Mouse (Mus musculus) CH12.LX (cell line): ENCODE measurements at regions not wholly inside any gene's neighbourhood (a gene's known extent, or its start where the extent isn't known, plus 50 kb on each side); places are given as distances from the start of the nearest gene placed in this dataset.

Experiments used
- CHD1 ChIP-seq: IDR thresholded peaks from 2 replicates; pipeline ENCODE4 v1.6.1; 2012; ENCODE audit warnings: low read depth, low read length, improper control_type of control experiment, inconsistent platforms
- CTCF ChIP-seq, 2 experiments: IDR thresholded peaks in 1 of 2; conservative IDR thresholded peaks in 1 of 2; 2 replicates each; pipeline ENCODE4 v1.5.1; 2011 to 2012; ENCODE audit warnings: low read depth in 2 of 2, low read length in 2 of 2, improper control_type of control experiment in 1 of 2, inconsistent platforms in 1 of 2, mild to moderate bottlenecking in 1 of 2, moderate library complexity in 1 of 2
- EP300 ChIP-seq: IDR thresholded peaks from 2 replicates; pipeline ENCODE4 v1.6.1; 2011; ENCODE audit warnings: low read length, improper control_type of control experiment
- JUND ChIP-seq: conservative IDR thresholded peaks from 2 replicates; pipeline ENCODE4 v1.6.1; 2011; ENCODE audit warnings: low read depth, low read length, improper control_type of control experiment
- MAFK ChIP-seq: IDR thresholded peaks from 2 replicates; pipeline ENCODE4 v1.6.1; 2011; ENCODE audit warnings: low read length, improper control_type of control experiment; ENCODE audit not compliant: insufficient replicate concordance
- MAX ChIP-seq: IDR thresholded peaks from 2 replicates; pipeline ENCODE4 v1.6.1; 2011; ENCODE audit warnings: low read length, improper control_type of control experiment
- MAZ ChIP-seq: IDR thresholded peaks from 2 replicates; pipeline ENCODE4 v1.6.1; 2012; ENCODE audit warnings: low read depth, mild to moderate bottlenecking, inconsistent platforms, low read length, improper control_type of control experiment, moderate library complexity
- POLR2A ChIP-seq: IDR thresholded peaks from 2 replicates; pipeline ENCODE4 v1.6.1; 2011; ENCODE audit warnings: low read depth, mild to moderate bottlenecking, improper control_type of control experiment, low read length
- RAD21 ChIP-seq: IDR thresholded peaks from 2 replicates; pipeline ENCODE4 v1.6.1; 2011; ENCODE audit warnings: low read depth, mild to moderate bottlenecking, low read length, improper control_type of control experiment, moderate library complexity
- RCOR1 ChIP-seq: conservative IDR thresholded peaks from 2 replicates; pipeline ENCODE4 v1.6.1; 2012; ENCODE audit warnings: low read depth, mild to moderate bottlenecking, inconsistent platforms, low read length, improper control_type of control experiment
- USF1 ChIP-seq: IDR thresholded peaks from 2 replicates; pipeline ENCODE4 v1.6.1; 2014; ENCODE audit warnings: low read depth, mild to moderate bottlenecking, inconsistent platforms, low read length, improper control_type of control experiment
- USF2 ChIP-seq: conservative IDR thresholded peaks from 2 replicates; pipeline ENCODE4 v1.6.1; 2011; ENCODE audit warnings: low read depth, low read length, improper control_type of control experiment
- ZC3H11A ChIP-seq: IDR thresholded peaks from 2 replicates; pipeline ENCODE4 v1.6.1; 2012; ENCODE audit warnings: low read depth, mild to moderate bottlenecking, inconsistent platforms, low read length, improper control_type of control experiment
- ZMIZ1 ChIP-seq: IDR thresholded peaks from 2 replicates; pipeline ENCODE4 v1.6.1; 2012; ENCODE audit warnings: low read depth, mild to moderate bottlenecking, inconsistent platforms, low read length, improper control_type of control experiment

DNA sequence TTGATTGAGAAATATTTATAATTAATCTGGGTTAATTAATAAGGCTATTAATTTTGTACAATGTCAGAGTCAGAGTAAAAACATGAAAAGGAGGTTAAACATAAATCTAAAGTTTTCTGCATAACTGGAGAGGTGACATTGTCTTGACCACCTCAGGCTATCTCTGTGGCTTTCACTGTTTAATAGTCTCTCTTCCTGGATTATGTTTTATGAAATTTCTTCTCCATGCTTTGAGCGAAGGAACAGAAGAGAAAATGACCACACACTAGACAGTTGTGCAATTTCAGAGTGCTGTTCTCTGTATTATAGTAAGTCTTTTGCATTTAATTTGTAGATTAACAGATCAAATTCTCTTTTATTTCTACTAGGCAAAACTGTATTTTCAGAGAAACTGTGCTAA, 239.3 kb upstream of the C030005K15Rik start:
- TF ChIP-seq USF1: no peak
- TF ChIP-seq CTCF (conservative IDR thresholded peaks at IDR 0.05 in 1 of 2, IDR thresholded peaks at IDR 0.05 in 1 of 2; ENCODE audit: low read depth in 2 of 2, low read length in 2 of 2): no peak
- no peak for TF ChIP-seq ZMIZ1
- no peak for TF ChIP-seq MAFK
- TF ChIP-seq RAD21: no peak
- TF ChIP-seq USF2: no peak
- no peak for TF ChIP-seq POLR2A
- TF ChIP-seq RCOR1: no peak
- no peak for TF ChIP-seq CHD1
- no peak for TF ChIP-seq ZC3H11A
- no peak for TF ChIP-seq MAX
- no peak for TF ChIP-seq EP300
- TF ChIP-seq MAZ: no peak
- no peak for TF ChIP-seq JUND
